Mouse (Mus musculus): Measurements from ENCODE around the gene Adat2.

DNA sequence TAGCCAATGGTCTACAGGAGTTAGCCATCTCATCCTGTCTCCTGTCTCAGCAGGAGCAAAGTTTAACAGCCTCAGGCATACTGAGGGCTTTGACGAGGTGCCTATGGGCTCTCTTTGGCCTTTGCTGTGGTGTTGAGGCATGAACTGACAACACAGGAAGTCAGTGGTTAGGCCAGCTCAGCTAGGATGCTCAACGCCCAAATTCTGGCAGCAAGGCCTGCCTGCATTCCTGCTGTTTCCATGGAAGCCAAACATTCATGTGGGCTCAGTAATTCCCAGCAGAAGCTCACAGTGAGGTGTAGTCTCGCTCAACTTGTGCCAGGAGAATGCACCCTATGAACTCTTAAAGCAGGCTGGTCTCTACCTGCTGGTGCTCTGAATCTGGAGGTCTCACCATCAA, 43.4 kb downstream of the Adat2 start:
- TF ChIP-seq CTCF (IDR thresholded peaks at IDR 0.05; ENCODE audit: low read depth) = no peak
- no peak for TF ChIP-seq EP300 (optimal IDR thresholded peaks at IDR 0.05)
